In genomic region chr10:117919186-117919941, GRCm38 (mm10) we compare ENCODE assay signal across 24 mouse cellular contexts.
A peak's percentile ranks its signal among the peaks of the same experiment; 100 is the strongest.
DNase-seq lines count a peak whose midpoint lies in the region; ATAC-seq and TF ChIP-seq lines count a peak whose summit lies in the region.
"Had no signal": no experiment of that assay in that cellular context is flagged by ENCODE, and none has a peak within 500 bp of the region (broad histone marks: within the 10 kb centered on the region; RNA-seq: fewer than 3 reads in every experiment).

No protein-coding gene starts in this region.

- no peaks in the 10 kb centered on the region for H3K36me3 ChIP-seq in spleen, adult 2 months (ENCODE audit: control insufficient read depth, insufficient read depth, low read length)
- H3K36me3 ChIP-seq: forebrain, embryonic 10.5 days; hindbrain, embryonic 10.5 days; limb, embryonic 10.5 days; lung, embryonic 15.5 days; midbrain, embryonic 15.5 days; neural tube, embryonic 13.5 days had no signal

- no peak overlapping the region for H3K4me3 ChIP-seq in spleen, adult 2 months (ENCODE audit: extremely low read depth, insufficient read depth, insufficient read length)
- H3K4me3 ChIP-seq: forebrain, embryonic 10.5 days; hindbrain, embryonic 10.5 days; limb, embryonic 10.5 days; lung, embryonic 15.5 days; midbrain, embryonic 15.5 days; neural tube, embryonic 13.5 days had no signal

- peaks cover 9% of the 10 kb centered on the region; the same call in 1 of the 2 replicates for H3K4me1 ChIP-seq in spleen, adult 2 months (ENCODE audit: control insufficient read depth, insufficient read depth, insufficient read length)
- H3K4me1 ChIP-seq: forebrain, embryonic 10.5 days; hindbrain, embryonic 10.5 days; limb, embryonic 10.5 days; lung, embryonic 15.5 days; midbrain, embryonic 15.5 days; neural tube, embryonic 13.5 days had no signal

- no peak for TF ChIP-seq POLR2A in spleen, adult 2 months (IDR thresholded peaks at IDR 0.05; ENCODE audit: low read depth, low read length)

- WGBS in spleen, adult 2 months, result 72% methylated on average over 7 of the region's 7 CpGs

- H3K27ac ChIP-seq in spleen, adult 2 months (ENCODE audit: insufficient read depth, low read length), result peak overlapping the region; percentile 73
- H3K27ac ChIP-seq: forebrain, embryonic 10.5 days; hindbrain, embryonic 10.5 days; kidney, postnatal 0 days; limb, embryonic 10.5 days; liver, embryonic 14.5 days; lung, embryonic 15.5 days; midbrain, embryonic 15.5 days; neural tube, embryonic 13.5 days had no signal

- no peaks in the 10 kb centered on the region for H3K27me3 ChIP-seq in spleen, adult 2 months (ENCODE audit: control insufficient read depth, insufficient read depth, low read length)
- H3K27me3 ChIP-seq: lung, embryonic 15.5 days; midbrain, embryonic 15.5 days; neural tube, embryonic 13.5 days had no signal

- peak; percentile 55 for ATAC-seq in common myeloid progenitor, adult 5-6 weeks (replicated peaks; ENCODE audit: low read depth, poor library complexity, severe bottlenecking)
- ATAC-seq: forebrain, embryonic 16.5 days; hindbrain, embryonic 16.5 days; midbrain, embryonic 15.5 days had no signal

- DNase-seq in spleen, adult 2 months (ENCODE audit: low read depth in 1 of 2, low spot score in 2 of 2), result no peak
- DNase-seq in spleen, adult 18-20 months, result no peak
- DNase-seq in thymus, postnatal 14 days, result peak; percentile 49
- DNase-seq in ovary, postnatal 36 days (ENCODE audit: low spot score), result no peak
- no peak for DNase-seq in right cerebral cortex, adult 18-20 months
- DNase-seq in adipocyte (ENCODE audit: low spot score), result no peak
- DNase-seq: adrenal gland, adult 2 months; cerebellum, adult 11-12 months; cerebellum, postnatal 10 days; gastrocnemius, postnatal 10 days; heart, postnatal 10 days; kidney, adult 2 months; lung, postnatal 36 days had no signal

- no peak for TF ChIP-seq CTCF in spleen, adult 2 months (IDR thresholded peaks at IDR 0.05; ENCODE audit: extremely low read depth, insufficient read depth, insufficient read length, insufficient replicate concordance)
